Mouse (Mus musculus) left cerebral cortex, adult 8-10 months (tissue): ENCODE measurements around the gene Gm20509. TPM values are rescaled to one million over a fixed set of nuclear protein-coding genes. Genes with fewer than 3 reads are reported as not detected.

Experiments used
- total RNA-seq, 4 experiments: library from RNA; stranded (reverse); gene quantifications; 2 replicates each; pipeline ENCODE4 v1.2.4; 2022

The Gm20509 gene
- total RNA-seq, 4 experiments from 2014 or later, result 0.46 to 1.00 TPM; not detected in 2

Other genes with a start within 250 kb of the Gm20509 start
- gene Pygo1, start 176.8 kb upstream of the Gm20509 start, total RNA-seq, result 10 to 100 TPM; 16.5 to 19.2 (median 17.9) TPM
- 1 to 10 TPM; 1.7 to 2.5 (median 2.1) TPM for gene Dyx1c1, start 143.7 kb upstream of the Gm20509 start, total RNA-seq
- not detected for gene Gm44503, start 143.6 kb upstream of the Gm20509 start, total RNA-seq
- gene Ccpg1os, start 117.1 kb upstream of the Gm20509 start, total RNA-seq, result 10 to 100 TPM; 10.9 to 14.0 (median 12.2) TPM
- gene Ccpg1, start 117.0 kb upstream of the Gm20509 start, total RNA-seq, result 100 to 1,000 TPM in 3 of 4 experiments, 10 to 100 TPM in 1; 91.0 to 108 (median 102) TPM
- gene Pigb, start 62.1 kb upstream of the Gm20509 start, total RNA-seq, result 10 to 100 TPM; 15.1 to 16.5 (median 15.3) TPM
- 10 to 100 TPM in 1 of 4 experiments, 1 to 10 TPM in 3; 5.9 to 10.8 (median 8.5) TPM for gene Rab27a, start 57.6 kb upstream of the Gm20509 start, total RNA-seq
- 1 to 10 TPM; 1.1 to 2.3 (median 1.5) TPM for gene Khdc3, start 634 bp upstream of the Gm20509 start, total RNA-seq
- gene Rsl24d1, start 11.0 kb downstream of the Gm20509 start, total RNA-seq, result 10 to 100 TPM; 51.3 to 62.2 (median 53.3) TPM